Mouse (Mus musculus): Measurements from ENCODE around the gene Mcu. TPM values are rescaled to one million over a fixed set of nuclear protein-coding genes. Genes with fewer than 3 reads are reported as not detected.
A peak's percentile ranks its signal among the peaks of the same experiment; 100 is the strongest.

The Mcu gene
- 16.7 and 17.0 TPM in 2 replicates for total RNA-seq (2015)
- total RNA-seq (2017), result 26.3 and 28.6 TPM in 2 replicates

GRCm38 (mm10) chr10:59616522-59616921 lies at the start of gene Mcu:
Gene Mcu (minus strand): TSS chr10:59616692.
- ATAC-seq (ENCODE audit: poor library complexity, severe bottlenecking), result peak; percentile 92

DNA sequence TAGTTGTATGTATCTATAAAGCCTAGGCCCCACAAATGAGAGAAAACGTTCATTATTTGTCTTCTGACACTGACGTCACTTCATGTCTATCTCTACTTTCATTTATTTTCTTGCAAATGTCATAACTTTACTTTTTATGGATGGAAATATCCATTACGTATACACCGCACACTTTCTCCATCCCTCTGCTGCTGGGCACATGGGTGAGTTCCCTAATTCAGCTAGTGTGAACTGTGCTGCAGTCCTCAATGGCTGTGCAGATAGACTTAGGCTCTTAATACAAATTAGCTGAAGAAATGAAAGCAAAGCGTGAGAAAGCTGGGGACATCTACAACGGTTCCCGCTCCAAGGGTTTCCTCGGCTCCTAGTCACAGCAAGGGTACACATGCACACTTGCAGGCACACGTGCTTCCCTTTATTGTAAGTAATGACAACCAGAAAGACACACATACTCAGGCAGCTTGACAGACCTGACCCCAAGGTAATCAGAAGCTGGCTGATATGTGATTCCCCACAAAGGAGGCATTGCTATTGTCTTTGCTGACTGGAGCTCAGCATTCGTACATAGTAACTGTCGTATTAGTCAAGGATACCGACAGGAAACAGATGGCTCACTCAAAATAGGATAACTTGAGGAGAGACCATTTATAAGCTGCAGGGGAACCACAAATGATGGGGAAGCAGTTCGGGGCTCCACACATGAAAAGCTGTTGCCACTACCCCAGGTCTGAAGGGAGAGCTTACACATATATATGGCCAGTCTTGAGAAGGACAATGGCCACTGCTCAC lies 49.2 kb upstream of the Mcu start:
- peak; percentile 52 for ATAC-seq (ENCODE audit: poor library complexity, severe bottlenecking)

DNA sequence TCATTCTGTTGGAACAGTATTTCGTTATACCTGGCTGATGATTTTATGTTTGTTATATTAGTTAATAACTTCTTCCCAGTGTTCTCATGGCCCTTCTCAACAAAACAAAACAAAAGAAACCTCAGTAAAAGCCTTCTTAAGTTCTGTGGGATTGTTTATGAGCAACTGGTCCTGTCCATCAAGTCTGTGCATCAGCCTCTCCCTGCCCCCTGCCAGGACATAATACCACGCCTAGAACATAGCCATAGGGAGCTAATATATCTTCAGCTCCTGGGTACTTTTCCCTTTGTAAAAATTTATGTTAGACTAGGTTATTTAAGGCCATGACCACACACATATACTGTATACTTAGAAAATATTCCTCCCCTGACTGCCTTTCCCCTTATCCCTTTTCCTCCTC lies 48.3 kb upstream of the Mcu start:
- no peak for ATAC-seq (ENCODE audit: poor library complexity, severe bottlenecking)

DNA sequence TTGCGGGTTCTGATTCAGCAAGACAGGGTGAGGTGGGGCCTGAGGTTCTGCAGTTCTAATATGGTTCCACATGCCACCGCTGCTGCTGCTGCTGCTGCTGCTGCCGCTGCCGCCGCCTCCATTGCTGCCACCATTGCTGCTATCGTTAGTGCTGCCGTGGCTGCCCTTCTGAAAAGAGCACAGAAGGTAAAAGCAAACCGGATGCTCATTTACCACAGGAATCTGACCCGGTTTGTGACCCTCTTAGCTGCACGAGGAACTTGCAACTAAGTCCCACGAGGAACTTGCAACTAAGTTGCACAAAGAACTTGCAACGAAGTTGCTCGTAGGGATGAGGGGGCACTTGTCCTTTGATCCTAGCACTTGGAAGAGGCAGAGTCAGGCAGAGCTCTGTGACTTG lies 40.3 kb upstream of the Mcu start:
- peak; percentile 33 for ATAC-seq (ENCODE audit: poor library complexity, severe bottlenecking)

DNA sequence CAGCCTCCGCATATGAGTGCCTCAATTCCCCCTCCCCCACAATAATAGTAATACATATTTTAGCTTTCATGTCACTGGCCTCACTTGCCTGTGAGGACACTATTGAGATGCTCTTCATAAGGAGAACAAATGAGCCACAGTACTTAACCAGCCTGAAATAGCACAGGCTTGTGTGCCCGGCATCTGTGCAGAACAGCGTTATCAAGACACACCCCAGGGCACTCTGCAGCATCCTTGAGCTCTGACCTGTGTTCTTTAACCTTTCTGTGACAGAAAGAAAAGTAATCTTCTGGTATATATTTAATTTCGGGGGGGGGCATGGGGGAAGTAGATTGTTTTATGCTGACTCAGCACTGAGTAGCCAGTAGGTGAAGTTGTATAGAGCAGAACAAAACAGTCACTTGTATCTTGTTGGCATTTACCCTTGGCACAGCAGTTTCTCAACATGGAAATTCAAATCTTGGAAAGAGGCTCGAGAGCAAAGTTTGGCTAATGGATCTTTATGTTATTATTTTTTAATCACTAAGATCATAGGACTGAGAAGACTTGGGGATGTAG lies 30.4 kb upstream of the Mcu start:
- ATAC-seq (ENCODE audit: poor library complexity, severe bottlenecking), result no peak

- peak; percentile 75 for ATAC-seq (ENCODE audit: poor library complexity, severe bottlenecking)
These were observed 28.7 kb upstream of the Mcu start for GRCm38 (mm10) chr10:59645153-59645552.

GRCm38 (mm10) chr10:59644710-59645109 lies 28.2 kb upstream of the Mcu start:
- no peak for ATAC-seq (ENCODE audit: poor library complexity, severe bottlenecking)

- ATAC-seq (ENCODE audit: poor library complexity, severe bottlenecking), result no peak
These were observed 27.2 kb upstream of the Mcu start for GRCm38 (mm10) chr10:59643645-59644044.

DNA sequence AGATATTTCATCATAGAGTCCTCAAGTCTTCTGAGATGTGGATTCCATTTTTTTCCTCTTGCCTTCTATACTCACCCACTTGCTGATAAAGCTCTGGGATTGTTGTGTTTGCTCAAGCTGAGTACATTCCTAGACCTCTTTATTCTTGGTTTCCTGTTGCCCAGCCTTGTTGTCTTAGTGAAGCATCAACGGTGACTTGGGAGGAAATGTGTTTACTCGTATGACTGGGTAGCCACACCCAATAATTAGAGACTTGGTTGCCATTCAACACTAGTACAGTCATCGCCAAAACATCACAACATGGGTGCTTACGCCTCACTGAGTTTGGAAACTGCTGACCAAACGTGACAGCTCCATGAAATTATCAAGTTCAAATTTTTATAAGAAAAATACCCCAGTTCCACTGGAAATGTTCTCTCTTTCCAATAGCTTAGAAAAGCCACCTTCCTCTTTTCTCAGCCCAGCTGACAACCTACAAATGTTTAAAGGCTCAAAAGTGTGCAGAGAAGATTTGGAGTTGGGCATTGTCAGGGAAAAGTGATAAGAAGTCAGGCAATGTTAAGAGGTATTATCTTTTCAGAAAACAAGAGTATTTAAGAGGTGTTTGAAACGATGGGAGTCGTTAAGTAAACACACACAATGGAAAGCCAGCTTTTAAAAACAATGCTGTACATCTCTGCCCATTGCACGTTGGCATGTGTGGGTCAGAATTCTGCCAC lies 26.3 kb upstream of the Mcu start:
- no peak for ATAC-seq (ENCODE audit: poor library complexity, severe bottlenecking)

- ATAC-seq (ENCODE audit: poor library complexity, severe bottlenecking), result no peak
These were observed 22.1 kb upstream of the Mcu start for GRCm38 (mm10) chr10:59638576-59638975.

DNA sequence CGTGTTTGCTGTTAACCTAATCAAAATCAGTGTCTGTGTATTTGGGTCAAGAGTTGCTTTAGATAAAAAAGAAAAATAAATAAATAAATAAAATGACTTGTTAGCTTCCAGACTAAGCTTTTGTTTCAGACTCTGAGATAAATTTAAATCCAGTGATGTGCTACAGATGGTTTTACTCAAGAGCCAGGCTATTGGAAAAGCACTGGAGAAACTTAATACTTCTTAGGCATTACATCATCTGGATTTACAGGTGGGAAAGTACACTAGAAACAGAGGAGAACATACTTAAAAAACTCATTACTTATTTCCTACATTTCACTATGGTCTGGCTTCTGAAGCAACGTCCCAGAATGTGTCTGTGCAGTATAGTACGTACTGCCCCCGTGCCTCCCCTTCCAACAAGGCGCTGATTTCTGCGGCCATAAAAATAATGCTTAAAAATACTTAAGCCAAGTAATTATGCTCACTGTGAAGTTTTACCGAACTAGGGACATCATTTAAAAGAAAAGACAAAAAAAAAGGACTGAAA lies 21.2 kb upstream of the Mcu start:
- no peak for ATAC-seq (ENCODE audit: poor library complexity, severe bottlenecking)

- peak; percentile 84 for ATAC-seq (ENCODE audit: poor library complexity, severe bottlenecking)
These were observed 20.4 kb upstream of the Mcu start for GRCm38 (mm10) chr10:59636751-59637533.

GRCm38 (mm10) chr10:59636048-59636447 lies 19.6 kb upstream of the Mcu start:
- ATAC-seq (ENCODE audit: poor library complexity, severe bottlenecking), result no peak

- ATAC-seq (ENCODE audit: poor library complexity, severe bottlenecking), result no peak
These were observed 13.0 kb upstream of the Mcu start for GRCm38 (mm10) chr10:59629506-59629782.

DNA sequence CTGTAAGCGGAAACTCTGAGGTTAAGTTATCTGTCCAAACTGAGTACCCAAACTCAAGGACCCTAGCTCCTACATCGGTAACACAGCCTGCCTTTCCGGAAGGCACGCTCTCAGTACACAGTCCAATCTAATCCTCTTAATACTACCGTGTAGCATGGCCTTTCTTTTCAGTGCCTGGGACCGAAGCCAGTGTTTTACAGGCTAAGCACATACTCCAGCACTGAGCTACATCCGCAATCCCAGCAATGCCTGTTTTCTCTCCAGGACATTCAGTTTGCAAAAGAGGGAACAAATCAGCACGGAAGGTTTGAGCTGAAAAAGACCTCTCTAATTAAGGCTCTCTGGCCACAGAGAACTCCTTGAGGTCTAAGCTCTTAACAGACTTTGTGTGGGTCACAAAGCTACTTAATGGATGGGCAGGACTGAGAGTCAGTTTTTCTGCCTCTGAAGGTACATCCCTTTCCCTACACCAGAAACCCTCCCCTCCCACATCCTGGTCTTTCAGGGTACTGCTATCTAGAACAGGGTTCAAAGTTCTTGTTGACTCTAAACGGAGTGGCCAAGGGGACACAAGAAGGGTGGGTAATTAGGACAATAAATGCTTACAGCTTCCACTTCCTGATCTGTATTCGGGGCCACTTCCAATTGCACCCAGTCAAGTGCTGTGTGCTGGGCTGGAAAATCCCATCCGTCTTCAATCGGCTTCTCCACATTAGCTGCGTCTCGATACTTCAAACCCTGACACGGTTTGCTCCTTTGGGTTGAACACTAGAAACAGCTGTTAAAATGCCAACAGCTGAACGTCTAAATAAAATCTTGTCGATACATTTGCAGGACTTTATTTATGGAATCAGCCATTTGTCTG lies 12.4 kb upstream of the Mcu start:
- ATAC-seq (ENCODE audit: poor library complexity, severe bottlenecking), result no peak

DNA sequence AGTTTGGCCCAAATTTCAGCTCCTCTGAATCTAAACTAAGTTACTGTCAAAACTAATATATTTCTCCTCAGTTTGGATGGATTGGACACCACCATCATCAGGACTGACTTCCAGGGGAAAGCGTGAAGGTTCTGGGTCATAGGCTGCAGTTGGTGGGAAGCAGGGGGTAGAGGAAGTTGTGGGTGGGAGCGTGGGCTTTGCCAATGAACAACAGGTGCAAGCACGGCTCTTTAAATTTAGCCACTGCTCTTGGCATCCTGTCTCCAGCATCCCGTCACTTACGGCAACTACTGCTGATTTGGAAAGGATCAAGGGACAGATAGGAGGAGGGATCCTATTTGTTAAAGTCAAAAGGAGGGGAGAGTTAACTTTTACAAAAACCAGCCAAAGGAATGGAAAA lies 7.0 kb upstream of the Mcu start:
- ATAC-seq (ENCODE audit: poor library complexity, severe bottlenecking), result no peak

GRCm38 (mm10) chr10:59621355-59621754 lies 4.9 kb upstream of the Mcu start:
- no peak for ATAC-seq (ENCODE audit: poor library complexity, severe bottlenecking)

DNA sequence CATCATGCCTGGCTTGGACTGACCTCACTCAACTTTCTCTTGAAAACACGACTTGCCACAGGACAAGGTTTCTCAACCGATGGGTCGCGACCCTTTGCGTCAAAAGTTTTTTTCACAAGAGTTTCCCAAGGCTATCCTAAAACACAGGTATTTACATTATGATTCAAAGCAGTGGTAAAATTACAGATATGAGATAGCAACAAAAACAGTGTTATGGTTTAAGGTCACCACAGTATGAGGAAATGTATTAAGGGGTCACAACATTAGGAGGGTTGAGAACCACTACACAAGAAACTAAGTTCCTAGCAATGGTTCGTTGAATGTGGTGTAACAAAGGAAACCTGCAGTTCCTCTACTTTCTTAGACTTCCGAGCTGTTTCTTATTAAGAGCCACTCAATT lies 1.3 kb upstream of the Mcu start:
- ATAC-seq (ENCODE audit: poor library complexity, severe bottlenecking), result no peak

DNA sequence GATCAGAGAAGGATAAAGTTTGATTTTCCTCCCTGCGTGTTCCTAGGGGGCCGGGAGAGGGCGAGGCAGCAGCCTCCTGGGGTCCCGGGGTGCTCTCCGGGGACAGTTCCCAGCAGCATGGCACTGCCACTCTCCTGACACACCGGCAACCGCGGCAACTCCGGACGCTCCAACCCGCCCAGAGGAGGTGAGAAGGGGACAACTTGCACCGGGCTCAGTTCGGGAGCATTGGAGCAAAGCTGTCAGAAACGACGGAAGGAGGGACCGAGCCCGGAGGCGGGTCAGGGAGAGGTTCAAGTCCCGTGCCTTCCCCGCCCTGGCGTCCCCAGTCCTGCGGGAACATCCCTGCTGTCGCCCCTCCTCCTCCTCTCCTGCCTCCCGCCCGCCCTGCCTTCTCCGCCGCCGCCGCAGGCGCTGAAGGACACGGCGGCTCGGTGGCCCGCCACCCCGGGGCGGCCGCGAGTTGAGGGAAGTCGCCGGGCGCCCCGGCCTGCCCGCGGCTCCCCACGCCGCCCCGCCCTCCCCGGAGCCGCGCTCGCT lies 441 bp downstream of the Mcu start, which contains the start of gene Gm10322:
TSS of gene Gm10322 (plus strand) at position 83 of the 540 bp plus-strand sequence.
- ATAC-seq (ENCODE audit: poor library complexity, severe bottlenecking), result peak; percentile 53

- ATAC-seq (ENCODE audit: poor library complexity, severe bottlenecking), result no peak
These were observed 1.1 kb downstream of the Mcu start for GRCm38 (mm10) chr10:59615411-59615810.

Data from megakaryocyte, adult 5-6 weeks (primary cell).